Mouse (Mus musculus): ENCODE results near the gene Chac2. TPM values are rescaled to one million over a fixed set of nuclear protein-coding genes. Genes with fewer than 3 reads are reported as not detected.
A peak's percentile ranks its signal among the peaks of the same experiment; 100 is the strongest.

Chac2 gene
- polyA plus RNA-seq, 1 experiment from 2014 or later, result 20.2 TPM

DNA sequence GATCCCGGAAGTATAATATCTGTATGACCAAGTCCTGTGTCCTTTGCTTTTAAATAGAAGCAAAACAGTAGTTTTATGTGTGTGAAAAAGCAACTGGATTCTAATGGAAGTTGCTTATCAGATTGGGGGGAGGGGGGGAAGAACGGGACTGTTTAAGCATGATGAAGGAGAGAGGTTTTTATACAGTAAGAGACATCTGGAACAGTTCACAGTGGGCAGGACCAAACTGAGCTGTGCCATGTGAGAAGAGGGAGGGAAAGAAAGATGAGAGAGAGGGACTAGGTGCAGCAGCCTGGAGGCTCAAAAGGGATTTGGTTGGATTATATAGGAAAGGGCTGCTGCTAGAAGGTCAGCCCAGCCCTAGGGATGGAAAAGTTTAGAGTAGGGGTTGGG, 471 bp upstream of the Chac2 start:
- Histone ChIP-seq H3K9ac (ENCODE audit: low read depth, low read length) (peak overlapping the region; percentile 85), H3K27me3 (replicated peaks; ENCODE audit: control insufficient read depth, insufficient read depth, low read length) (no peaks in the 10 kb centered on the region), H3K27ac (ENCODE audit: low read length) (peak overlapping the region; percentile 80), H3K4me1 (ENCODE audit: control insufficient read depth, insufficient read depth, low read length) (no peaks in the 10 kb centered on the region; the same call in 1 of the 2 replicates), H3K36me3 (ENCODE audit: control insufficient read depth, insufficient read depth, low read length) (no peaks in the 10 kb centered on the region), H3K4me3 (ENCODE audit: low read length) (peak overlapping the region; percentile 68), H3K4me2 (ENCODE audit: low read depth, low read length) (peak overlapping the region; percentile 72), H3K9me3 (ENCODE audit: control insufficient read depth, low read length) (no peaks in the 10 kb centered on the region)
- 2% methylated on average over 2 of the region's 2 CpGs for WGBS
- ATAC-seq, result peak; percentile 83

DNA sequence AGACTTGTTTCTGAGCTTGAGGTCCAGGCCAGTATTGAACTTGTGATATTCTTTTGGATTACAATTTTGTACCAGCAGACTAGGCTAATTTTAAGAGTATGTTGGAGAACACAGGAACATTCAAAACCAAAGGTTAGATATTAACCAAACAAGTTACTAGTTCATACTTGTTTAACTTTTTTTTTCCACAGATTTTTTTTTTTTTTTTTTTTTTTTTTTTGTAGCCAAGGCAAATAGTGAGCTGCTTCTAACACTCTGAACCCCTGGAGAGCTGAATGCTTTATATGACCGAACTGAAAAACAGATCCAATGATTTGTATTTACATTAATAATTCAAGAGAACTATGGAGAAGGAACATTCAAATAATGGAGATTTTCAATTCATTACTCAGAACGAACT, 913 bp downstream of the Chac2 start:
- no peak overlapping the region for H3K4me3 ChIP-seq (ENCODE audit: low read length)
- H3K27me3 ChIP-seq (replicated peaks; ENCODE audit: control insufficient read depth, insufficient read depth, low read length), result no peaks in the 10 kb centered on the region
- no peaks in the 10 kb centered on the region for H3K9me3 ChIP-seq (ENCODE audit: control insufficient read depth, low read length)
- H3K27ac ChIP-seq (ENCODE audit: low read length), result no peak overlapping the region
- WGBS, result 45% methylated on average over 2 of the region's 2 CpGs
- H3K4me2 ChIP-seq (ENCODE audit: low read depth, low read length), result no peak overlapping the region
- no peaks in the 10 kb centered on the region for H3K36me3 ChIP-seq (ENCODE audit: control insufficient read depth, insufficient read depth, low read length)
- no peaks in the 10 kb centered on the region; the same call in 1 of the 2 replicates for H3K4me1 ChIP-seq (ENCODE audit: control insufficient read depth, insufficient read depth, low read length)
- H3K9ac ChIP-seq (ENCODE audit: low read depth, low read length), result no peak overlapping the region
- no peak for ATAC-seq

DNA sequence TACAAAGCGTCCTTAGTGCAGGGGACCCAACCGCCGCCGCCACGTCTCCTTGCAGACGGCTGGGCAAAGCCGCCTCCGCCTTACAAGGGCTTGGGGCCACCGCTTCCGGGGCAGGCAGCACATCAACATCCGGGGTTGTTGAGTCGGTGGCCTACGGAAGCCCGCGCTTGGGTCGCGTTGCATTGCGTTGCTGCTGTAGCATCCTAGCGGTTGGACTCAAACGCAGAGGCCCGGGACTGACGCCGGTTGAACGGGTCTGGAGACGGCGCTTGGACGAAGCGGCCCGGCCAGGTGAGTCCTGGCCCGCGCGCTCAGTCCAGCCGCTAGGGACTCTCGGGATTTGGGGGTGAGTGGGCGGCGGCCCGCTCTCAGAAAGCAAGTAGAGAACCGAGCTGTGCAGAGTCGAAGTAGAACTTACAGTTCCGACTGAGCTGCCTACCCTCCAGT, 31.8 kb downstream of the Chac2 start, which contains the start of gene Erlec1:
Erlec1 (minus strand) TSS at position 57 of the 447 bp plus-strand sequence.
- under 1% methylated on average over 40 of the region's 40 CpGs for WGBS
- Histone ChIP-seq H3K4me1 (ENCODE audit: control insufficient read depth, insufficient read depth, low read length) (peaks cover 2% of the 10 kb centered on the region; the same call in 1 of the 2 replicates), H3K9ac (ENCODE audit: low read depth, low read length) (peak within 1 kb of the TSS; percentile 91), H3K36me3 (ENCODE audit: control insufficient read depth, insufficient read depth, low read length) (peaks cover 5% of the 10 kb centered on the region; the same call in 1 of the 2 replicates), H3K27ac (ENCODE audit: low read length) (peak within 1 kb of the TSS; percentile 81), H3K4me2 (ENCODE audit: low read depth, low read length) (peak within 1 kb of the TSS; percentile 68), H3K4me3 (ENCODE audit: low read length) (peak within 1 kb of the TSS; percentile 82), H3K9me3 (ENCODE audit: control insufficient read depth, low read length) (no peaks in the 10 kb centered on the region), H3K27me3 (replicated peaks; ENCODE audit: control insufficient read depth, insufficient read depth, low read length) (no peaks in the 10 kb centered on the region)
- ATAC-seq, result peak; percentile 99

DNA sequence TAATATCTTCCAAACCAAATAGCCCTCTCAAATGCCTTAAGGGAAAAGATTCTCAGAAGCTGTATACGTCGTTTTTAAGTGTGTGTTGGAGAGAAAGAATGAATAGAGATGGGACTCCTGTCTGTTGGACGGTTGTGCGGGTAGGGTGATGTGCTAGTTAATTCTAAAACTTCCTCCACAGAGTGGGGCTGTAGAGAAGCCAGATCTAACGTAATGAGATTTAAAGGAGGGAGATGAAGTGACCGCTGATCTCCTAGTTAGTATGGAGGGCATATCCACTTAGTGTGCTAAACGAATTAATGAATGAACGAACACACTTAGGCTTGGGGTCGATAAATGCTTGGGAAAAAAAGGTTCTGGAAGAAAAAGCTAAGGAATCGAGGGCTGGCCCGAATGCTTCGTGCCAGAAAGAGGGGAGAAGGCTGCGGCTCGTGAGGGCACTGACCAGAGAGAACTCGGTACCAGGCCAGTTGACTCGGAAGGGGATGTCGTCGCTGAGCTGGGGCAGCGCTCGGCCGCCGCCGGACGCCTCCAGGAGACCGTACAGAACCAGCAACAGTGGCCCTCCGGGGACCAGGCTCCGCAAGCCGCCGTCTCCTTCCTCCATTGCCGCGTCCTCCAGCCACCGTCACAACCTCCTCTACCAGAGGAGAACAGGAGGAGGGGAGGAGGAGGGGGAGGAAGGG, 32.5 kb downstream of the Chac2 start:
- under 1% methylated on average over 31 of the region's 32 CpGs for WGBS
- H3K9me3 ChIP-seq (ENCODE audit: control insufficient read depth, low read length), result no peaks in the 10 kb centered on the region
- ATAC-seq, result peak; percentile 91

GRCm38 (mm10) chr11:30952829-30953228, 33.3 kb downstream of the Chac2 start:
- Histone ChIP-seq H3K27ac (ENCODE audit: low read length) (no peak overlapping the region), H3K4me2 (ENCODE audit: low read depth, low read length) (peak overlapping the region; percentile 64), H3K4me3 (ENCODE audit: low read length) (peak overlapping the region; percentile 82), H3K27me3 (replicated peaks; ENCODE audit: control insufficient read depth, insufficient read depth, low read length) (no peaks in the 10 kb centered on the region), H3K9ac (ENCODE audit: low read depth, low read length) (no peak overlapping the region), H3K4me1 (ENCODE audit: control insufficient read depth, insufficient read depth, low read length) (peaks cover 2% of the 10 kb centered on the region; the same call in 1 of the 2 replicates), H3K9me3 (ENCODE audit: control insufficient read depth, low read length) (no peaks in the 10 kb centered on the region), H3K36me3 (ENCODE audit: control insufficient read depth, insufficient read depth, low read length) (peaks cover 5% of the 10 kb centered on the region; the same call in 1 of the 2 replicates)
- WGBS, result 42% methylated on average over 5 of the region's 5 CpGs
- no peak for ATAC-seq

More for the DNA sequence above, 32.5 kb downstream of the Chac2 start:
- Histone ChIP-seq H3K27me3 (replicated peaks; ENCODE audit: control insufficient read depth, insufficient read depth, low read length) (no peaks in the 10 kb centered on the region), H3K27ac (ENCODE audit: low read length) (peak overlapping the region; percentile 81), H3K4me3 (ENCODE audit: low read length) (peak overlapping the region; percentile 82), H3K4me1 (ENCODE audit: control insufficient read depth, insufficient read depth, low read length) (peaks cover 2% of the 10 kb centered on the region; the same call in 1 of the 2 replicates), H3K36me3 (ENCODE audit: control insufficient read depth, insufficient read depth, low read length) (peaks cover 5% of the 10 kb centered on the region; the same call in 1 of the 2 replicates), H3K9ac (ENCODE audit: low read depth, low read length) (peak overlapping the region; percentile 91), H3K4me2 (ENCODE audit: low read depth, low read length) (peak overlapping the region; percentile 64)

GRCm38 (mm10) chr11:30943522-30943921, 42.6 kb downstream of the Chac2 start:
- Histone ChIP-seq H3K36me3 (ENCODE audit: control insufficient read depth, insufficient read depth, low read length) (peaks cover 22% of the 10 kb centered on the region), H3K27me3 (replicated peaks; ENCODE audit: control insufficient read depth, insufficient read depth, low read length) (no peaks in the 10 kb centered on the region), H3K9me3 (ENCODE audit: control insufficient read depth, low read length) (no peaks in the 10 kb centered on the region), H3K27ac (ENCODE audit: low read length) (no peak overlapping the region), H3K4me2 (ENCODE audit: low read depth, low read length) (no peak overlapping the region), H3K9ac (ENCODE audit: low read depth, low read length) (no peak overlapping the region), H3K4me3 (ENCODE audit: low read length) (no peak overlapping the region), H3K4me1 (ENCODE audit: control insufficient read depth, insufficient read depth, low read length) (no peaks in the 10 kb centered on the region)
- WGBS, result 92% methylated on average over 2 of the region's 2 CpGs
- no peak for ATAC-seq

DNA sequence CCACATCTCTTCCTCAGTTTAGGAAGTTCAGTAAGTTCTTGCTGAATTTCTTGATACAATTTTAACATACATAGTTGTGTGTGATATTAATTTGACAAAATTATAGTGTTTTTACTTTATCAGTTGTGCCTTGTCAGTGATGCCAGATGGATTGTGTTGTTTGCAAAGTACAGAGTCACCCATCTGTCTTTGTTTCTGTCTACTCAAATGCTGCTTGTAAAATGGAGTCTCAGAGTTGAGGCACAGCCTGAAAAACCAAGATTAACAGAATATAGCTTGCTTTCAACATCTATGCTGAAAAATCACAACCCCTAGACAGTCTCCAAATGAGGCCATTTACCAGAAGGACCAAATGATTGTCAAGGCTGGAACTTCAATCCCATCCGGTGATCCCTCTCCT, 57.7 kb downstream of the Chac2 start:
- H3K9me3 ChIP-seq (ENCODE audit: control insufficient read depth, low read length), result no peaks in the 10 kb centered on the region
- H3K27ac ChIP-seq (ENCODE audit: low read length), result no peak overlapping the region
- no peak overlapping the region for H3K4me3 ChIP-seq (ENCODE audit: low read length)
- no peaks in the 10 kb centered on the region for H3K4me1 ChIP-seq (ENCODE audit: control insufficient read depth, insufficient read depth, low read length)
- no peak overlapping the region for H3K9ac ChIP-seq (ENCODE audit: low read depth, low read length)
- no peak overlapping the region for H3K4me2 ChIP-seq (ENCODE audit: low read depth, low read length)
- ATAC-seq, result no peak
- H3K36me3 ChIP-seq (ENCODE audit: control insufficient read depth, insufficient read depth, low read length), result no peaks in the 10 kb centered on the region
- H3K27me3 ChIP-seq (replicated peaks; ENCODE audit: control insufficient read depth, insufficient read depth, low read length), result no peaks in the 10 kb centered on the region
- 100% methylated on average over 1 of the region's 1 CpGs for WGBS

GRCm38 (mm10) chr11:30928079-30928478, 58.1 kb downstream of the Chac2 start:
- Histone ChIP-seq H3K4me2 (ENCODE audit: low read depth, low read length) (no peak overlapping the region), H3K27me3 (replicated peaks; ENCODE audit: control insufficient read depth, insufficient read depth, low read length) (no peaks in the 10 kb centered on the region), H3K4me1 (ENCODE audit: control insufficient read depth, insufficient read depth, low read length) (no peaks in the 10 kb centered on the region), H3K27ac (ENCODE audit: low read length) (no peak overlapping the region), H3K9me3 (ENCODE audit: control insufficient read depth, low read length) (no peaks in the 10 kb centered on the region), H3K9ac (ENCODE audit: low read depth, low read length) (no peak overlapping the region), H3K4me3 (ENCODE audit: low read length) (no peak overlapping the region), H3K36me3 (ENCODE audit: control insufficient read depth, insufficient read depth, low read length) (no peaks in the 10 kb centered on the region)
- no peak for ATAC-seq

All from intestine, embryonic 16.5 days (tissue).